Mouse (Mus musculus) left cerebral cortex, adult 9 months (tissue): ENCODE measurements at regions not wholly inside any gene's neighbourhood (a gene's known extent, or its start where the extent isn't known, plus 50 kb on each side); places are given as distances from the start of the nearest gene placed in this dataset.

Experiments used
- DNase-seq, 2 experiments: peaks; one replicate each; pipeline ENCODE4 v3.0.0; 2022; ENCODE audit warnings: low spot score in 2 of 2

- no peak for DNase-seq
Measured at GRCm38 (mm10) chr2:116808113-116808512, 70.4 kb upstream of the Tmco5 start.

DNA sequence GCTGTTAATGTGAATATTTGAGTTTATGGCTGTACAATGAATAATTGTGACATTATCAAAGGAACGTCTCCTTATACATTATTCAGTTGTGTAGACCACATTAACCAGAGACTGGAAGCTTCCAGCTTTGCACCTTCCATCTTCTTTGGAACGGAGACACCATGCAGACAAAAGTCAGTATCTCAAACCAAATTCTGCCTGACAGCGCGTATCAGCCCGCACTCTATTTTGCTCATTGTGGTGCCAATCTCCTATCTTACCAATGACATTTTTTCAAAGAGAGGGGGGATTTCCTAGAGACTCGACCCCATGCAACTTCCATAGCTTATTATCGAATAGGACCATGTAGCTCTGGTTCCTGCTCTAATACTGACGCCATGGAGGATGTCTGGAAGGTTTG, 69.9 kb upstream of the Tmco5 start:
- no peak for DNase-seq

DNA sequence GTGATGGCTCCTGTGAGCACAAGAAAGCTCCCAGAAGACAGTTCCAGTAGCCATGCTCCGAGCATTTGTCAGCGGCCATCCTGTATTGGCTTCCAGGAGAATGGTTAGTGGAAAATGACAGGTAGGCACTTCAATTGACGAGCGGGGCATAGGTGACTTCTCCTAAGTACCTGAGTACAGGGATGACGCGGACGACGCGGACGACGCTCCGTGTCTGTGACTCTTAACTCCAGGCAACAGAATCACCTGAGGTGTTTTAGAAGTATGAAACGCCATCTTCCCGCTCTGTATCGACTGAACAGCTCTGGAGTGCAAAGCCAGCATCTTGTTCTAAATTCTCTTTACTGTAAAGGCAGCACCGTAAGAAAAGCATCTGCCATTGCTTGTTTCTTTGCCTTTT, 68.4 kb upstream of the Tmco5 start:
- DNase-seq = no peak

DNA sequence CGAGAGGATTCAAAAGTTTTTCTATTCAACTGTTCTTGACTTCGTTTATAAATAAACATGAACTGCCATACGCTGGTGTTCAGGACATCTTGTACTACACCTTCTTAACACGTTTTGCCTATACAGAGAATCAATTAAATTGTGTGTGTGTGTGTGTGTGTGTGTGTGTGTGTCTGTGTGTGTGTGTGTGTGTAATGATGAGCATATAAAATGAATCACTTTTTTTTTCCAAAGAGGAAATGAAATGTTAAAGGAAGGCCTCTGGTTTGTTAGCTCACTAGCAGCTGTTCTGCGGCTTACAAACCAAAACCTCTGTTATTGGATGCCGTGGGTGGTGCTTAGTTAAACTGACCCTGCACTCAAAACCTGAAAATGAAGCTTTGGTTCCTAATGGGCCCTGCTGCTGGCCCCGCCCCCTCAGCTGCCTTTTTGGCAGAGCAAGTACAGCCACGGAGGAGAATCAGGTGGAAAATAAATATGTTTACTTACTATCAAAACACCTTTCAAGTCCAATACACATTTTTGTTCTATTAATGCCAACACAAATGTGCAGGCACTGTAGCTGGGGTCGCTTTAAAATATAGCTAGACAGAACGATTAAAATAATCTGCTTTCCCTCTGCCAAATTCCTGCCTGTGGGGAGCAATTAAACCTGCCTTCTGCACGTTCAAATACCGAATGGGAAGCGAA, 65.5 kb upstream of the Tmco5 start:
- DNase-seq = no peak

DNA sequence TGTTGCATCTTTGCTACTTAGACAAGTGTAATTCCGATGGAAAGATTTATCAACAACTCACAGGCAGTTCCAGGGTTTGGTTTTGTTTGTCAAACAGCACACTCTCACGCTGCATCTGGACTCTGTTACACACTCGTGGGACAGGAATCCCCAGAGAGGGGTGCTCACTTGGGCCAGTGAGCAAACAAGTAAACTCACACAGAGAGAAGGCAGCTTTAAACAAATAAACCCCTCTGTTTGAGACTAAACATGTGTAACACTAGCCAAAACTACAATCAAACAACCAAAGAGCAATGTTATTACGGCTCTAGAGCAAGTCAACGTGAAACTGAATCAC, 65.0 kb upstream of the Tmco5 start:
- no peak for DNase-seq

- DNase-seq = no peak
Measured at GRCm38 (mm10) chr2:116817134-116817533, 61.4 kb upstream of the Tmco5 start.

- DNase-seq = no peak
Measured at GRCm38 (mm10) chr2:116817561-116817960, 60.9 kb upstream of the Tmco5 start.

DNA sequence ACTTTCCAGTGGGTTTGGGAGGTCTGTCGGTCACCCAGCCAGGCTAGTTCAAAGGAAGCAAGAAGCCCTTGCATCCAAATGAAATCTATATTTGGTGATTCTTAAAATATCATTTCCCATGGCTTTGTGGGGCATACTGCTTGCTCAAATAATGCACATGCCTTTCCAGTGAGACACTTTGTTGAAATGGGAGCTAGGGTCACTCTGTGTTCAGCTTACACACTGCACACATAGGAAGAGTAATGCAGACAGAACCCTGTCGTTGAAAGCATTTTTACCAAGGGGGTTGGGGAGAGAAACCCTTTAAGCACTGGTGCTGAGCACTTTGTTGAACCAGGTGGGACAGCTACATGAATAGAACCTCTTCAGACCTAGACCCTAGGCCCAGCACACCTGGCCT, 59.9 kb upstream of the Tmco5 start:
- DNase-seq = no peak

DNA sequence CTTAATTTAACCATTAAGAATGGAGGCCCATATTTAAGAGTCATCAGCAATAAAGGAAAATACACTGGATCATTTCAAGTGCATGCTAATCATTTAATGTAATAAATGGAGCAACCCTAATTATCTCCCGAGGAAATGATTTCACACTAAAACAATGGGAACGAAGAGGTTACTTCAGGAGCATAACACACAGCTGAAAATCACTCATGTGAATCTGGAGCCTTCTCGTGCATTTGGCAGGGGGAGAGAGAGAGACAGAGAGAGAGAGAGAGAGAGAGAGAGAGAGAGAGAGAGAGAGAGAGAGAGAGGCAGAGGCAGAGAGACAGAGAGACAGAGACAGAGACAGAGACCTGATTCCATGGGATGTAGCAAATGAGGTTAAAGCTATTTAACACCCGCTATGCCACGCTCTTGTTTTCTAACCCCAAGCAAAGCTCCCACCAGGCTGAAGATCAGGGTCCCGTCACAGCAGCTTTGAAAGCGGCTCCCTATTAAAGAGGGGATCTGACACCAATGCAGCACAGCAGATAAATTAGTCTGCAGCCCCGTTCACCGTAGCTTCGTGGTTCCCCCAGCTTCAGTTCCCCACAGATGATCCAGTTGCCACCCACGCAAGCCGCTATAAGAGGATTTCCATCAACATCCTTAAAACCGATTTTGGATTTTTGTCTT, 59.3 kb upstream of the Tmco5 start:
- no peak for DNase-seq

- DNase-seq = peak in 1 of 2 experiments; percentile 57
Measured at GRCm38 (mm10) chr2:116820831-116821745, 57.4 kb upstream of the Tmco5 start.
